In genomic region chr15:98893940-98894745, GRCm38 (mm10) we compare ENCODE assay signal across 8 mouse cellular contexts. TPM values are rescaled to one million over a fixed set of nuclear protein-coding genes. Genes with fewer than 3 reads are reported as not detected.
DNase-seq lines count a peak whose midpoint lies in the region; ATAC-seq and TF ChIP-seq lines count a peak whose summit lies in the region.

TSS of gene Rhebl1 (minus strand) at chr15:98894540.

- no peak for TF ChIP-seq CTCF in E14TG2a.4 (conservative IDR thresholded peaks at IDR 0.05; ENCODE audit: low read length)

- intact Hi-C loops in gastrocnemius, postnatal 14 days (cut with DNase I; ENCODE audit: low total_unique reads) = loop anchor here (5.0 kb wide), 2 partner anchors 33 to 103 kb away; no protein-coding TSS in a partner anchor
- intact Hi-C loops in heart, postnatal 10 days (cut with DNase I) = no loop called here

- peaks cover 68% of the 10 kb centered on the region for H3K27me3 ChIP-seq in E14TG2a.4 (ENCODE audit: insufficient read depth, low read length)
- H3K27me3 ChIP-seq in limb, embryonic 11.5 days (ENCODE audit: control insufficient read depth, insufficient read depth, low read length) = peaks cover 73% of the 10 kb centered on the region
- H3K27me3 ChIP-seq in midbrain, embryonic 13.5 days = peaks cover 81% of the 10 kb centered on the region

- H3K36me3 ChIP-seq in E14TG2a.4 (ENCODE audit: insufficient read depth, low read length) = no peaks in the 10 kb centered on the region
- H3K36me3 ChIP-seq in limb, embryonic 11.5 days (ENCODE audit: control insufficient read depth, insufficient read depth, low read length) = no peaks in the 10 kb centered on the region
- H3K36me3 ChIP-seq in midbrain, embryonic 13.5 days = no peaks in the 10 kb centered on the region

- H3K4me1 ChIP-seq in E14TG2a.4 (replicated peaks; ENCODE audit: low read depth, low read length) = peaks cover 78% of the 10 kb centered on the region
- H3K4me1 ChIP-seq in limb, embryonic 11.5 days (ENCODE audit: control insufficient read depth, insufficient read depth, low read length) = peaks cover 25% of the 10 kb centered on the region
- H3K4me1 ChIP-seq in midbrain, embryonic 13.5 days (replicated peaks) = peaks cover 42% of the 10 kb centered on the region

- H3K27ac ChIP-seq in limb, embryonic 11.5 days (replicated peaks; ENCODE audit: low read depth, low read length) = no peak within 1 kb of the TSS
- no peak within 1 kb of the TSS for H3K27ac ChIP-seq in midbrain, embryonic 13.5 days

- peak within 1 kb of the TSS; percentile 71 for H3K4me3 ChIP-seq in E14TG2a.4 (replicated peaks; ENCODE audit: low read length)
- peak within 1 kb of the TSS; percentile 44 for H3K4me3 ChIP-seq in limb, embryonic 11.5 days (ENCODE audit: low read depth, low read length)
- peak within 1 kb of the TSS; percentile 47 for H3K4me3 ChIP-seq in midbrain, embryonic 13.5 days (replicated peaks)

- ATAC-seq in common myeloid progenitor, adult 5-6 weeks (replicated peaks; ENCODE audit: low read depth, poor library complexity, severe bottlenecking) = 0 out of 2 replicates have a peak, but pooled peaks have one; percentile 17
- ATAC-seq in limb, embryonic 11.5 days (ENCODE audit: insufficient number of reproducible peaks, low FRiP score, low TSS enrichment, low read depth) = no peak
- no peak for ATAC-seq in midbrain, embryonic 13.5 days

- H3K4me2 ChIP-seq in limb, embryonic 11.5 days (ENCODE audit: low read depth, severe bottlenecking) = peak within 1 kb of the TSS; percentile 98
- H3K4me2 ChIP-seq in midbrain, embryonic 13.5 days (replicated peaks) = peak within 1 kb of the TSS; percentile 84

- no peaks in the 10 kb centered on the region for H3K9me3 ChIP-seq in E14TG2a.4 (ENCODE audit: low read length)
- peaks cover 4% of the 10 kb centered on the region; the same call in 1 of the 2 replicates for H3K9me3 ChIP-seq in limb, embryonic 11.5 days (ENCODE audit: control insufficient read depth, low read length)
- H3K9me3 ChIP-seq in midbrain, embryonic 13.5 days = no peaks in the 10 kb centered on the region

- DNase-seq in gastrocnemius, postnatal 14 days = peak; percentile 28
- DNase-seq in gastrocnemius, adult 18-20 months (ENCODE audit: low spot score) = no peak
- peak; percentile 42 to 59 for DNase-seq in heart, postnatal 10 days
- peak; percentile 72 for DNase-seq in limb, embryonic 11.5 days (ENCODE audit: low spot score)
- peak; percentile 20 to 31 for DNase-seq in thymus, postnatal 36 days

- peak within 1 kb of the TSS; percentile 49 for H3K9ac ChIP-seq in limb, embryonic 11.5 days (ENCODE audit: low read length)
- H3K9ac ChIP-seq in midbrain, embryonic 13.5 days (replicated peaks) = peak within 1 kb of the TSS; percentile 57

- WGBS in limb, embryonic 11.5 days = under 1% methylated on average over 77 of the region's 77 CpGs
- whole genome bisulfite sequencing in midbrain, embryonic 13.5 days = under 1% methylated on average over 77 of the region's 77 CpGs

RNA-seq across cellular contexts. Expression of gene Rhebl1, which starts in this region (rescaled TPM):
- total RNA-seq in gastrocnemius, postnatal 14 days (2021) = 1 to 10 TPM; 1.1 to 2.0 TPM
- total RNA-seq in gastrocnemius, adult 18-20 months (2021) = 1 to 10 TPM; 1.3 TPM
- 3.0 and 12.0 TPM in 2 replicates for total RNA-seq in common myeloid progenitor, adult 5-6 weeks (2017)
- total RNA-seq in heart, postnatal 10 days (2021) = 1 to 10 TPM; 1.6 to 2.8 TPM
- 19.8 and 22.2 TPM in 2 replicates for polyA plus RNA-seq in limb, embryonic 11.5 days (2014; fragmentation: Nextera tagmentation; extraction: Ambion mirVana)
- 33.0 and 33.9 TPM in 2 replicates for polyA plus RNA-seq in midbrain, embryonic 13.5 days (2015; fragmentation: Nextera tagmentation; extraction: Ambion mirVana)
